Mouse (Mus musculus): ENCODE results near the gene Snx29. TPM values are rescaled to one million over a fixed set of nuclear protein-coding genes. Genes with fewer than 3 reads are reported as not detected.

The Snx29 gene
- polyA plus RNA-seq, 1 experiment = 4.9 TPM

DNA sequence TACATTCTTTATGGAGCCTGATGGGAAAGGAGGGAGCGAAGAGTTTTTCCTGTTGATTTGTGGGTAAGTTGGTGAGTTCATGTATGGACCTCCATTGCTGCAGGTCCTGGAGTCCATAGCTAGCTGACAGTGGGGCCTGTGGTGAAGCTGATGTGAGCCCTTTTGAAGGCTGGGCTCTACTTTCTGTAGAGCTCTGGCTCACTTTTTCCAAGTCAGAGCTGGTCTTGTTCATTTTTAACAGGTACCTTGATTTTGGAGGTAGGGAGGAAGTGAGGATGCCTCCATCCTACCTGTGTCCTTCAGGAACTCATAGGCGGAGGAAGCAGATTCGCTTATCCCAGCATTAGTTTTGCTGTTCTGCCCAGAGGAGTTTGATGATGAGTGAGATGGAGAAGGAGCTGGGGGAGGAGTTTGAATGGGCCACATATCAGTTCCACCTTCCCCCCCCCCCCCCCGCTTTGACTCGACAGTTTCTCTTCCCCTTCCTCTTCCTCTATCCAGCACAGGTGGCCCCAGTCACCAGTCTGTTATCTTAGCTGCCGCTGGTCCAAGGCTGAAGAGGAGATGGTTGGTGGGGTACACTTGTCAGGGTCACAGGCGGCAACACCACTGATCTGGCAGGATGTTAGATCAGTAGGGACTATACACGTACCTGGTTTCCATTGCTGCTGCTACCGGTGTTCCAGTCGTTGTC, 173.4 kb downstream of the Snx29 start:
- 0 out of 2 replicates have a peak, but pooled peaks cover under 1% of the 10 kb centered on the region for H3K4me1 ChIP-seq (ENCODE audit: control insufficient read depth, insufficient read depth, low read length)

DNA sequence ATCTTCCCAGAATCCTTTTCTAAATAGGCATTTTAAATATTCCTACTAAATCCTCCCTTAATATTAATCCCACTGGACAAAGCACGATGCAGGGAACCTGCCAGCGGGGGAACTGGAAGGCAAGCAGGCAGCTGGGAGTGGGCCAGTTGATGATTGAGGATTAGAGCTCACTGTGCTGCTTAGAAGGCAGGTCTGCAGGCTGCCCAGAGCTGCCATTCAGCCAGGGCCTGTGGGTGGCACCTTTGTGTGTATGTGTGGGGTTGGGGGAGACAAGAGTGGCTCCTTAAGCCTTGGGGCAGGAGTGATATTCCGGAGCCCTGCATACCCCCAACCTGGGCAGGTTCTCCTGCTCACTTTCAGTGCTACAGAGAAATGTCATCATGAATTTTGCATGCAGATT, 174.0 kb downstream of the Snx29 start:
- Histone ChIP-seq H3K4me3 (ENCODE audit: insufficient read depth, low read length) (no peak overlapping the region), H3K27ac (ENCODE audit: insufficient read depth, low read length) (no peak overlapping the region), H3K4me1 (ENCODE audit: control insufficient read depth, insufficient read depth, low read length) (peaks cover 5% of the 10 kb centered on the region; the same call in 1 of the 2 replicates)
- no peak for TF ChIP-seq POLR2A (IDR thresholded peaks at IDR 0.05; ENCODE audit: low read depth, low read length)
- no peak for TF ChIP-seq CTCF (IDR thresholded peaks at IDR 0.05; ENCODE audit: borderline replicate concordance, insufficient read depth, low read length)

More for the DNA sequence above, 173.4 kb downstream of the Snx29 start:
- H3K4me3 ChIP-seq (ENCODE audit: insufficient read depth, low read length) = no peak overlapping the region
- no peak for TF ChIP-seq CTCF (IDR thresholded peaks at IDR 0.05; ENCODE audit: borderline replicate concordance, insufficient read depth, low read length)
- no peak for TF ChIP-seq POLR2A (IDR thresholded peaks at IDR 0.05; ENCODE audit: low read depth, low read length)
- H3K27ac ChIP-seq (ENCODE audit: insufficient read depth, low read length) = no peak overlapping the region

DNA sequence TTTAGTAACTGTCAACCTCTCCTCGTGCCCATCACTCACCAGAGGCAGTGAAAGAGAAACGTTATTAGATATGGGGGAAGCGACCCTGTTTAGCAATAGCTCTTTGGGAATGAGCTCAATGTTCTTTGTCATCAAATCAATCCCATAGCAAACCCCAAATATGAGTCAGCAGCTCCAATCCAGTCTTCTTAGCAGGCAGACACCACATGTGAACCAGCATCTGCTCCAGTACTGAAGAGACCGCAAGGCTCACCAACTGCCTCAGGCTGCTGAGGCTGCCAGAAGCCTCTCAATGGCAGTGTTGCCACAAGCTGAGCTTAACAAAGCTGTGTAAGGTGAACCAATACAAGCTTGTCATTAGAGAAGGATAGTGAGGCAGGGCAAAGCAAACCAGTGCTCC, 177.4 kb downstream of the Snx29 start:
- TF ChIP-seq POLR2A (IDR thresholded peaks at IDR 0.05; ENCODE audit: low read depth, low read length) = no peak
- no peak for TF ChIP-seq CTCF (IDR thresholded peaks at IDR 0.05; ENCODE audit: borderline replicate concordance, insufficient read depth, low read length)
- Histone ChIP-seq H3K4me1 (ENCODE audit: control insufficient read depth, insufficient read depth, low read length) (peaks cover 5% of the 10 kb centered on the region; the same call in 1 of the 2 replicates), H3K27ac (ENCODE audit: insufficient read depth, low read length) (no peak overlapping the region)

DNA sequence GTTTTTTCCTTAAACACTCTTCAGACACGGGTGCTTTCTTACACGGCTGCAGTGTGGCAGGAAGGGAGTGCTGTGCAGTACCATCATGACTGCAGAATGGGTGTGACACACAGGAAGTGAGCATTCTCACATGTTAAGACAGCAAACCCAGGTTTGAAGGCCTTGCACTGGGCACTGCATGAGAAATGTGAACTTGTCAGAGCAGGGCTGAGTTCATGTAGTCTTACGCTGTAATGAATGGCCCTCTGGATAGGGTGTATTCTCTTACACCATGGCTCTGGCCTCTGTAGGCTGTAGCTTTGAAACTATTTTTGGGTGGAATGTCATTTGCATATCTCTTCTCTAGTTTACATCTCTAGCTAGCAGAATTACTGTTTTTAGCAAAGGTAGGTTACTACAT, 178.4 kb downstream of the Snx29 start:
- Histone ChIP-seq H3K27ac (ENCODE audit: insufficient read depth, low read length) (no peak overlapping the region), H3K4me1 (ENCODE audit: control insufficient read depth, insufficient read depth, low read length) (peaks cover 5% of the 10 kb centered on the region; the same call in 1 of the 2 replicates), H3K4me3 (ENCODE audit: insufficient read depth, low read length) (no peak overlapping the region)
- no peak for TF ChIP-seq POLR2A (IDR thresholded peaks at IDR 0.05; ENCODE audit: low read depth, low read length)
- no peak for TF ChIP-seq CTCF (IDR thresholded peaks at IDR 0.05; ENCODE audit: borderline replicate concordance, insufficient read depth, low read length)

More for the DNA sequence above, 177.4 kb downstream of the Snx29 start:
- no peak overlapping the region for H3K4me3 ChIP-seq (ENCODE audit: insufficient read depth, low read length)

DNA sequence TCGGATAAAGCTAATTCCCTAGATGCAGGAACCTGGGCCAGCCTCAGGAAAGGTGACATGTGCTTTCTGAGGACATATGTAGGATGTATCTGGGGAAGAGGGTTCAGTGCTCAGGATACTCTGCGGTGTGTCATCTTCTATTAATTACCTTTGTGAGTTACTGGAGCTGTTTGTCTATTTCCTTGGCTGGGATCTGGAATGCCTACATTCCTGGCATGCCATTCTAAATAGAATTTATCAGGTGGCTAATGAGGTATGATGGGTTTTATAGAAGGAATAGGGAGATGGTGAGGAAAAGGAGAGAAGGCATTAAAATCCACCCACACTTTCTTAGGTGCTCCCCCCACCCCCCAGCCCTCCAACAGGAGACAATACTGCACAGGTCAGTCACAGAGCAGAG, 178.9 kb downstream of the Snx29 start:
- Histone ChIP-seq H3K4me3 (ENCODE audit: insufficient read depth, low read length) (no peak overlapping the region), H3K27ac (ENCODE audit: insufficient read depth, low read length) (no peak overlapping the region), H3K4me1 (ENCODE audit: control insufficient read depth, insufficient read depth, low read length) (peaks cover 5% of the 10 kb centered on the region; the same call in 1 of the 2 replicates)
- TF ChIP-seq POLR2A (IDR thresholded peaks at IDR 0.05; ENCODE audit: low read depth, low read length) (no peak), CTCF (IDR thresholded peaks at IDR 0.05; ENCODE audit: borderline replicate concordance, insufficient read depth, low read length) (no peak)

DNA sequence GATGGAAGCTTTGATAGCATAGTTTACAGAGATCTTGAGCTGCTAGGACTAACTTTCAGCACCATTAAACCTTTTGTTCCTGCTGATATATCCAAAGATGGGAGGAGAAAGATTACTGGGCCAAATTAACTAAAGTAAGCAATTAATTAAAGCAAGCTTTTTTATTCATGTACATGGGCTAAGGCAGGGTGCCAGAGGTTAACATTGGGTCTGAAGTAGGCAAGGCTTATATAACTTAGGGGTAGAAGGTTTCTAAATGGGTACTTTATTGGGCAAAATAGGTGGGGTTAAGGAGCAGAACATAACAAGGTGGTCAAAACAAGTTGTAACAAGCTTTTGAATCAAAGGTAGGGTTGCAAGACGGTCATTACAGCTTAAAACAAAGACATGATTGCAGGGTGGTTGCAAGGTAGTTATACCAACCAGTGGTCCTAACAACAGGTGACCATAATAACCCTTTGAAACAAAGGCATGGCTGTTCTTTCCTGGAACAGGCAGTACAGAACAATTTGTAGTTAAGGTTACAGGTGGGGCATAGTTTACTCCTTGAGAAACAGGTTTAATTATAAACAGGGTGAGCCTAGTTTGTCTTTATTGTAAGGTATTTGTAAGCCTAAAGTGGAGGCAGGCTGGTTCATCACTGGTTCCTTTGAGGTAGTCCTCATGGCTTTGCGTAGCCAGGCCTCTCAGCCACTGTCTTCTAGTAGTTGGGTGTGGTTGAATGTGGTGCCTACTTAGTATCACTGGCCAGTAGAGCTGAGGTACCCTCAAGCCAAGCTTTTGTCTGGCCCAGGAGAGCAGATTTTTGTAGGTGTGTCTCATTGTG, 182.2 kb downstream of the Snx29 start:
- Histone ChIP-seq H3K4me1 (ENCODE audit: control insufficient read depth, insufficient read depth, low read length) (peaks cover 5% of the 10 kb centered on the region; the same call in 1 of the 2 replicates), H3K27ac (ENCODE audit: insufficient read depth, low read length) (no peak overlapping the region), H3K4me3 (ENCODE audit: insufficient read depth, low read length) (no peak overlapping the region)
- TF ChIP-seq CTCF (IDR thresholded peaks at IDR 0.05; ENCODE audit: borderline replicate concordance, insufficient read depth, low read length) (no peak), POLR2A (IDR thresholded peaks at IDR 0.05; ENCODE audit: low read depth, low read length) (no peak)

DNA sequence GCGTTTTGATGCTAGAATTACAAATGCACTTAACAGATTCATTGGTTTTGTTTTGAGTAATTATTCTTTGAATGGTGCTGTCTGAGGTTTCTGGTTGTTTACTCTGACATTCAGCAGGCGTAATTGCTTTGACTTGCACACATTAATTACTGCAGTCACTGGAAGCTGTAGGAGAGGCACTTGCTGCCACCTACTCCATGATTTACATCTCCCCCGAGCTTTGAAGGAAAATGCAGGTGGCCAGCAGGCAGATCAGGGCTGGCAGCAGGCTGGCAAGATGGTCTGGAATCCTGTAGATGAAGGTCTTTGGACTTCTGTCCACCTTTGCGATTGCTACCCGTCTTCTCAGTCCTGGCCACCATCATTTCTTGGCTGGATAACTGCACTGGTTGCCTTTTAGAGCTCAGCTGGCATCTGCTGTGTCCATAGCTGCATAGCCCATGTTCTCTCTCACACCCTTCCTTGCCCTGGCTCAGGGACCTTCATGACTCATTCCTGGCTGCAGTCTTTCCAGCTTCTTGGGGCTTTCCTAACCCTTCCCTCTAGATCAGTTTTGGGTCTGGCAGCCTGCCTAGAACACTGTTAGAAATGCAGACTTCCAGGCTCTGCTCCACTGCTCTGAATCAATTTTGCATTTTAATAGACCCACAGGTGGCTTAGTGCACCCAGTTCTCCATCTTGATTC, 182.9 kb downstream of the Snx29 start:
- no peak overlapping the region for H3K4me3 ChIP-seq (ENCODE audit: insufficient read depth, low read length)
- H3K27ac ChIP-seq (ENCODE audit: insufficient read depth, low read length) = no peak overlapping the region
- peaks cover 5% of the 10 kb centered on the region; the same call in 1 of the 2 replicates for H3K4me1 ChIP-seq (ENCODE audit: control insufficient read depth, insufficient read depth, low read length)
- TF ChIP-seq CTCF (IDR thresholded peaks at IDR 0.05; ENCODE audit: borderline replicate concordance, insufficient read depth, low read length) = no peak
- TF ChIP-seq POLR2A (IDR thresholded peaks at IDR 0.05; ENCODE audit: low read depth, low read length) = no peak

DNA sequence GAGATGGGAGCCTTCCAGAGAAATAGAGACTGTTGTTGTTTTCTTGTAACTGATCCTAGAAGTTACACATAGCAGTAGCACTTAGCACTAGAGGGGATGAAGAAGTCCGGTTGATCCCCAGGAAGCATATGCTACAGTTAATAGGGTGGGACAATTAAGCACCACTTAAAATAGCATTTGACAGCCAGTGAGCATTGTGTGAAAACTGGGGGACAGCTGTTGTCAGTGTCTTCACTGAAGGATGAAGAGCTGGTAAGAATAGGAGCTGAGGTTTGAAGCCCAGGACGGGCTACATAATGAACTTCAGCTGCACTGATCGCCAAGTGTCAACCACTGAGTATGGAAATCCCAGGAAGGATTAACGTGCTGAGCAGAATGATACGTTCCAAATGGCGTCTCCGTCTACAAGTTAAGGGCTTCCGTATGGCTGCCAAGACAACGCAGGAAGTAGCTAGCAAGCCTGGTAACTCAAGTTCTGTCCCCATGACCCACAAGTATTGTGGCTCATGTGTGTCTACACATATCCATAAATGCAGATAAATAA, 184.6 kb downstream of the Snx29 start:
- H3K4me1 ChIP-seq (ENCODE audit: control insufficient read depth, insufficient read depth, low read length) = no peaks in the 10 kb centered on the region
- no peak overlapping the region for H3K27ac ChIP-seq (ENCODE audit: insufficient read depth, low read length)
- TF ChIP-seq CTCF (IDR thresholded peaks at IDR 0.05; ENCODE audit: borderline replicate concordance, insufficient read depth, low read length) = no peak
- no peak for TF ChIP-seq POLR2A (IDR thresholded peaks at IDR 0.05; ENCODE audit: low read depth, low read length)
- H3K4me3 ChIP-seq (ENCODE audit: insufficient read depth, low read length) = no peak overlapping the region

DNA sequence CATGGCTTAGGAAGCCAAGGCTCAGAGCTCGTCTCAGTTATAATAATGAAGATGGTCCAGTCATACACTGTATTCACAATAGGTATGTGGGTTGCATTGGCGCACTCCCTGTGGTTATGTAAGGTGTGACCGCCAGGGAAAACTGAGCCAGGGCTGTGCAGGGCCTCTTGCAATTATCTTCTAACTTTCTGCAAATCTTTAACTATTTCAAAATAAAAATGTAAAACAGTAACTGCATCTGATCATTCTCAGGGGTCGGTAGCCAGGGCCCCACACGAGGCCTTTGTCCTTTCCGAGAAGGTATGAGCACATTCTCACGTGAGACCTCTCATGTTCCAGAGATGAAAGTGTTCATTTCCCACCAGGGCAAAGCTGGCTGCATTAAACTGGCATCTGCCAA, 185.6 kb downstream of the Snx29 start:
- H3K4me3 ChIP-seq (ENCODE audit: insufficient read depth, low read length) = no peak overlapping the region
- TF ChIP-seq POLR2A (IDR thresholded peaks at IDR 0.05; ENCODE audit: low read depth, low read length) (no peak), CTCF (IDR thresholded peaks at IDR 0.05; ENCODE audit: borderline replicate concordance, insufficient read depth, low read length) (no peak)
- no peak overlapping the region for H3K27ac ChIP-seq (ENCODE audit: insufficient read depth, low read length)
- H3K4me1 ChIP-seq (ENCODE audit: control insufficient read depth, insufficient read depth, low read length) = no peaks in the 10 kb centered on the region

All from embryonic fibroblast, embryonic 13.5 days (primary cell).